Mouse (Mus musculus) heart, postnatal 25 days (tissue): ENCODE measurements around the gene Gm10220. TPM values are rescaled to one million over a fixed set of nuclear protein-coding genes. Genes with fewer than 3 reads are reported as not detected.
"Not testable (repeated sequence)": the region's sequence is repeated elsewhere in the genome, so short reads cannot be mapped to it uniquely, and the experiment has no call there.

Source experiments
- DNase-seq: peaks from one replicate; pipeline ENCODE4 v3.0.0; 2022; ENCODE audit warnings: low spot score
- intact Hi-C: fragments of 180-260 bp; cut with DNase I; formaldehyde crosslinking; loops from one replicate; pipeline ENCODE4 v1.15.1; 2025
- total RNA-seq, 2 experiments: library from RNA; stranded (reverse); gene quantifications; 2 replicates each; pipeline ENCODE4 v1.2.3; 2021

Gene Gm10220
- total RNA-seq = not detected

GRCm38 (mm10) chr5:26121321-26121720 lies at the start of gene Gm10220:
TSS of gene Gm10220 (minus strand) at chr5:26121421.
- DNase-seq, intact Hi-C loops: not testable (repeated sequence)

GRCm38 (mm10) chr5:26169855-26170254 lies 48.6 kb upstream of the Gm10220 start:
- intact Hi-C loops = no loop called here
- no peak for DNase-seq

GRCm38 (mm10) chr5:26165791-26166165 lies 44.6 kb upstream of the Gm10220 start:
- DNase-seq = no peak

GRCm38 (mm10) chr5:26165036-26165790 lies 44.0 kb upstream of the Gm10220 start:
- DNase-seq = peak; percentile 35
- intact Hi-C loops = no loop called here

More at GRCm38 (mm10) chr5:26165791-26166165, 44.6 kb upstream of the Gm10220 start:
- intact Hi-C loops = no loop called here

- no peak for DNase-seq
- intact Hi-C loops = no loop called here
Observed at GRCm38 (mm10) chr5:26157396-26158170, 36.4 kb upstream of the Gm10220 start.

GRCm38 (mm10) chr5:26142891-26143290 lies 21.7 kb upstream of the Gm10220 start:
- intact Hi-C loops = no loop called here
- DNase-seq = no peak

GRCm38 (mm10) chr5:26105262-26105661 lies 16.0 kb downstream of the Gm10220 start, which contains the start of gene 5031410I06Rik:
TSS of gene 5031410I06Rik (minus strand) at chr5:26105362.
- DNase-seq, intact Hi-C loops: not testable (repeated sequence)

- intact Hi-C loops, DNase-seq: not testable (repeated sequence)
Observed at GRCm38 (mm10) chr5:26089191-26089590, 32.0 kb downstream of the Gm10220 start, which contains the start of gene Gm10471. TSS of gene Gm10471 (minus strand) at chr5:26089291.

GRCm38 (mm10) chr5:26079023-26079422 lies 42.2 kb downstream of the Gm10220 start:
- DNase-seq, intact Hi-C loops: not testable (repeated sequence)

- intact Hi-C loops = no loop called here
Observed at GRCm38 (mm10) chr5:26070716-26071115, 50.5 kb downstream of the Gm10220 start.

More at GRCm38 (mm10) chr5:26070716-26071115, 50.5 kb downstream of the Gm10220 start:
- no peak for DNase-seq

Other genes with a start within 250 kb of the Gm10220 start
- not detected for gene Gm21663, start 179.0 kb downstream of the Gm10220 start, total RNA-seq
- gene Gm21671, start 167.0 kb downstream of the Gm10220 start, total RNA-seq = not detected
- not detected for gene Gm21680, start 148.8 kb downstream of the Gm10220 start, total RNA-seq
- not detected for gene Gm21698, start 132.8 kb downstream of the Gm10220 start, total RNA-seq
- gene Gm1979, start 116.6 kb downstream of the Gm10220 start, total RNA-seq = not detected
- gene Gm5862, start 98.5 kb downstream of the Gm10220 start, total RNA-seq = not detected
- gene Speer4a, start 81.9 kb downstream of the Gm10220 start, total RNA-seq = not detected
- not detected for gene Gm7347, start 62.8 kb downstream of the Gm10220 start, total RNA-seq
- not detected for gene Gm10471, start 32.1 kb downstream of the Gm10220 start, total RNA-seq
- gene 5031410I06Rik, start 16.1 kb downstream of the Gm10220 start, total RNA-seq = not detected
- not detected for gene Gm7361, start 136.3 kb upstream of the Gm10220 start, total RNA-seq